Comparison of ENCODE assay signal across 24 mouse cellular contexts in the genomic region with DNA sequence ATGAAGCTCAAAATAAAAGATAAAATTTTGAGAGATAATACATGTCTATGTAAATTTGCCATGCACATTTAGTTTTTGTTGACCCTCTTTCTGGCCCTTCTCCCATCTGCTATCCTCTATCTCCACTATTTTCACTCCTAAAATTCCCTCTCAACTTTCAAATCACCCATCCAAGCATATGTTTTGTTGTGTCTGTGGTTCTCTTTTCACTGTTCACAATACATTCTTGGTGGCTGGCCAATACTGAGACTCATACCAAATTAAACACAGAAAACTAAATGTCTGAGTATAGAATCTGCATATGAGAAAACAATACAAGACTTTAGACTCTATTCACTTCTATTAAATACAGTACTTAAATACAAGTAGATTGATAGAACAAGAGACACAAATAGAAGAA.
A peak's percentile ranks its signal among the peaks of the same experiment; 100 is the strongest.
DNase-seq lines count a peak whose midpoint lies in the region; ATAC-seq and TF ChIP-seq lines count a peak whose summit lies in the region.
"Had no signal": no experiment of that assay in that cellular context is flagged by ENCODE, and none has a peak within 500 bp of the region (broad histone marks: within the 10 kb centered on the region; RNA-seq: fewer than 3 reads in every experiment).

No protein-coding gene starts in this region.

- ATAC-seq in embryonic facial prominence, embryonic 14.5 days (ENCODE audit: low read depth): no peak
- 0 out of 2 replicates have a peak, but pooled peaks have one; percentile 18 for ATAC-seq in forebrain, embryonic 14.5 days
- no peak for ATAC-seq in forebrain, embryonic 13.5 days
- ATAC-seq: activated CD4-positive, CD25-positive, alpha-beta regulatory T cell, adult 4 months; CD4-positive, CD25-positive, alpha-beta regulatory T cell, adult 4 months; Patski had no signal

- no peaks in the 10 kb centered on the region for H3K9me3 ChIP-seq in embryonic facial prominence, embryonic 14.5 days (ENCODE audit: control insufficient read depth, low read length)
- no peaks in the 10 kb centered on the region for H3K9me3 ChIP-seq in embryonic facial prominence, embryonic 10.5 days
- no peaks in the 10 kb centered on the region for H3K9me3 ChIP-seq in forebrain, embryonic 14.5 days (replicated peaks; ENCODE audit: control insufficient read depth, low read length)
- no peaks in the 10 kb centered on the region for H3K9me3 ChIP-seq in forebrain, embryonic 13.5 days (replicated peaks)
- H3K9me3 ChIP-seq: G1E had no signal

- no peak for TF ChIP-seq CTCF in brain, embryonic 14.5 days (IDR thresholded peaks at IDR 0.05; ENCODE audit: borderline replicate concordance, extremely low read depth, insufficient read depth, insufficient read length)

- DNase-seq in embryonic facial prominence, embryonic 14.5 days (ENCODE audit: low spot score): peak; percentile 1
- DNase-seq in embryonic facial prominence, embryonic 10.5 days (ENCODE audit: low spot score): no peak
- DNase-seq in forebrain, embryonic 14.5 days (ENCODE audit: low spot score): peak; percentile 48
- peak; percentile 56 for DNase-seq in Muller cell, postnatal 12 days (ENCODE audit: inconsistent ontology term)
- DNase-seq in brain, embryonic 14.5 days (ENCODE audit: low read depth): peak; percentile 65
- no peak for DNase-seq in adrenal gland, postnatal 36 days
- no peak for DNase-seq in lung, postnatal 14 days
- DNase-seq: adrenal gland, adult 2 months; adrenal gland, adult 8-10 months; adrenal gland, postnatal 10 days; adrenal gland, postnatal 14 days; adrenal gland, postnatal 25 days; B cell, adult 2 months; cerebellum, adult 11 months; cerebellum, adult 11-12 months; cerebellum, adult 18-20 months; cerebellum, adult 2 months; cerebellum, adult 8-10 months had no signal

- H3K4me1 ChIP-seq in embryonic facial prominence, embryonic 14.5 days (ENCODE audit: control insufficient read depth, insufficient read depth, low read length): no peaks in the 10 kb centered on the region
- H3K4me1 ChIP-seq in embryonic facial prominence, embryonic 10.5 days: no peaks in the 10 kb centered on the region
- no peaks in the 10 kb centered on the region for H3K4me1 ChIP-seq in forebrain, embryonic 14.5 days (ENCODE audit: control insufficient read depth, insufficient read depth, low read length)
- no peaks in the 10 kb centered on the region; the same call in 1 of the 2 replicates for H3K4me1 ChIP-seq in forebrain, embryonic 13.5 days

- H3K4me3 ChIP-seq in embryonic facial prominence, embryonic 14.5 days (ENCODE audit: low read depth, low read length): no peak overlapping the region
- H3K4me3 ChIP-seq in embryonic facial prominence, embryonic 10.5 days: no peak overlapping the region
- H3K4me3 ChIP-seq in forebrain, embryonic 14.5 days (ENCODE audit: low read depth, low read length): no peak overlapping the region
- no peak overlapping the region for H3K4me3 ChIP-seq in forebrain, embryonic 13.5 days

- TF ChIP-seq POLR2A in brain, embryonic 14.5 days (IDR thresholded peaks at IDR 0.05; ENCODE audit: borderline replicate concordance, extremely low read depth, insufficient read depth, insufficient read length, poor library complexity, severe bottlenecking): no peak

- H3K27ac ChIP-seq in embryonic facial prominence, embryonic 14.5 days (replicated peaks; ENCODE audit: low read depth, low read length): no peak overlapping the region
- H3K27ac ChIP-seq in embryonic facial prominence, embryonic 10.5 days (replicated peaks): no peak overlapping the region
- H3K27ac ChIP-seq in forebrain, embryonic 14.5 days (ENCODE audit: low read depth, low read length): no peak overlapping the region
- no peak overlapping the region for H3K27ac ChIP-seq in forebrain, embryonic 13.5 days

- no peak overlapping the region for H3K9ac ChIP-seq in embryonic facial prominence, embryonic 14.5 days (ENCODE audit: low read depth, low read length)
- H3K9ac ChIP-seq in forebrain, embryonic 14.5 days (ENCODE audit: low read length): no peak overlapping the region
- no peak overlapping the region for H3K9ac ChIP-seq in forebrain, embryonic 13.5 days

- no peak overlapping the region for H3K4me2 ChIP-seq in embryonic facial prominence, embryonic 14.5 days (ENCODE audit: low read depth, low read length)
- no peak overlapping the region for H3K4me2 ChIP-seq in forebrain, embryonic 14.5 days (ENCODE audit: low read length)
- H3K4me2 ChIP-seq in forebrain, embryonic 13.5 days: no peak overlapping the region

- no peaks in the 10 kb centered on the region for H3K27me3 ChIP-seq in embryonic facial prominence, embryonic 14.5 days (replicated peaks; ENCODE audit: control insufficient read depth, insufficient read depth, low read length)
- H3K27me3 ChIP-seq in embryonic facial prominence, embryonic 10.5 days (replicated peaks; ENCODE audit: low read depth, poor library complexity, severe bottlenecking): no peaks in the 10 kb centered on the region
- no peaks in the 10 kb centered on the region for H3K27me3 ChIP-seq in forebrain, embryonic 14.5 days (replicated peaks; ENCODE audit: control insufficient read depth, insufficient read depth, low read length)
- no peaks in the 10 kb centered on the region for H3K27me3 ChIP-seq in forebrain, embryonic 13.5 days
- H3K27me3 ChIP-seq: CH12.LX had no signal

- H3K36me3 ChIP-seq in embryonic facial prominence, embryonic 14.5 days (ENCODE audit: control insufficient read depth, insufficient read depth, low read length): no peaks in the 10 kb centered on the region
- H3K36me3 ChIP-seq in embryonic facial prominence, embryonic 10.5 days (replicated peaks): no peaks in the 10 kb centered on the region
- no peaks in the 10 kb centered on the region for H3K36me3 ChIP-seq in forebrain, embryonic 14.5 days (ENCODE audit: control insufficient read depth, insufficient read depth, low read length)
- no peaks in the 10 kb centered on the region for H3K36me3 ChIP-seq in forebrain, embryonic 13.5 days (ENCODE audit: poor library complexity, severe bottlenecking)
- H3K36me3 ChIP-seq: G1E had no signal

Comparison
In these comparisons a context has a peak if more than half of its experiments do, and no peak if none do; other contexts are left out.
1. DNase-seq: peak in embryonic facial prominence, embryonic 14.5 days (single experiment), forebrain, embryonic 14.5 days (single experiment), Muller cell, postnatal 12 days (single experiment) and brain, embryonic 14.5 days (single experiment); none in embryonic facial prominence, embryonic 10.5 days (single experiment), adrenal gland, postnatal 36 days (0 of 2) and lung, postnatal 14 days (single experiment).